Mouse (Mus musculus) layer of hippocampus, adult 18-20 months (tissue): ENCODE results near the gene Serpinb6e. TPM values are rescaled to one million over a fixed set of nuclear protein-coding genes. Genes with fewer than 3 reads are reported as not detected.

Experiments used
- DNase-seq, 2 experiments: peaks; one replicate each; pipeline ENCODE4 v3.0.0; 2022; ENCODE audit warnings: low spot score in 2 of 2
- long read RNA-seq: library from polyadenylated mRNA; stranded (forward); transcript quantifications from one replicate; pipeline ENCODE4 v2.0.0, GENCODE M21; 2021
- total RNA-seq, 2 experiments: library from RNA; stranded (reverse); gene quantifications; 2 replicates each; pipeline ENCODE4 v1.2.3; 2021

The Serpinb6e gene
- not detected for total RNA-seq
- long read RNA-seq = 0 reads

DNA sequence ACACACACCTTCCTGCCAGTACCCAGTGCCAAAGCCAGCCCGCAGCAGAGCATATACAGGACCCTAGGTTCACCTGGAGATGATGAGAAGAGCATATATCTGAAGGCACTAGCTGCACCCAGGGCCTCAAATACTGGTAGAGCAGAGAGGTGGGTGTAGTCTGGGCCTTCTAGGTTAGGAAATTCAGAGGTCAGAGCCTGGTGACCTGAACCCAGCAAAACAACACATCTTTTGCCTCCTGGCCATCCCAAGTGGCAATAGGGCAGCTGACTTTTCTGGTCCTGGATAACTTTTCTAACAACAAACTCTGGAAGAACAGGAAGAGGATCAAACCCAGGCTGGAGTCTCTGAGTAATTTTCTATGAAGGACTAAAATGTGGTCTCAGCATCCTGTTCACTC, at the start of gene Serpinb6e:
Gene Serpinb6e, minus strand, starts transcription at position 101 of the 400 bp plus-strand sequence.
- no peak for DNase-seq

- DNase-seq = no peak
These were observed 12.5 kb downstream of the Serpinb6e start for GRCm38 (mm10) chr13:33830751-33831150.

DNA sequence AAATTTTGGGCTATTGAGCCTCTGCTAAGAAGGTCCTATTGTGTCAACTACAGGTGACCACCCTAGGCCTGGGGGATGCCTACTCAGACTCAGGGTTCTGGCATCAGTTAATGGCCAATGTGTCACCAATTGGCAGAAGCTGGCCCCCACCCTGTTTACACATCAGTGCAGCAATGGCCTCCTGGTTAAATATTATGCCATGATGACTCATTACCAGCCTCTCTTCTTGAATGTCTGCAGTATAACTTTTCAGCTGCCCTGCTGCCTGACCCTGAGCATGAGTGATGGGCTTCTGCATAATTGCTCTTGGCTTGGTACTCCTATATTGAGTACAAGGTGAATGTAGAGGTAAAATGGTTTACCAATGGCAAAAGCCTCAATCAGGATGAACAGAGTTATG, 19.8 kb downstream of the Serpinb6e start:
- no peak for DNase-seq

GRCm38 (mm10) chr13:33821490-33822143, 21.6 kb downstream of the Serpinb6e start:
- peak in 1 of 2 experiments; percentile 25 for DNase-seq

Other genes starting within 250 kb of the Serpinb6e start
- not detected for gene Serpinb6d, start 182.0 kb downstream of the Serpinb6e start, total RNA-seq
- gene Serpinb6c, start 62.3 kb upstream of the Serpinb6e start, total RNA-seq = under 1 TPM; 0.25 to 0.47 TPM
- 1 to 10 TPM; 6.9 to 8.6 TPM for gene Nqo2, start 121.3 kb upstream of the Serpinb6e start, total RNA-seq
- gene Ripk1, start 159.0 kb upstream of the Serpinb6e start, total RNA-seq = 1 to 10 TPM; 6.2 to 6.6 TPM
- 10 to 100 TPM; 40.4 to 51.1 TPM for gene Serpinb6a, start 159.4 kb upstream of the Serpinb6e start, total RNA-seq
- gene Bphl, start 194.2 kb upstream of the Serpinb6e start, total RNA-seq = 10 to 100 TPM; 52.0 to 56.0 TPM
- 100 to 1,000 TPM; 919 to 955 TPM for gene Tubb2a, start 234.6 kb upstream of the Serpinb6e start, total RNA-seq